Mouse (Mus musculus): ENCODE measurements at regions not wholly inside any gene's neighbourhood (a gene's known extent, or its start where the extent isn't known, plus 50 kb on each side); places are given as distances from the start of the nearest gene placed in this dataset.

GRCm38 (mm10) chr15:70920138-70920537 is 2914.2 kb upstream of the Gm6569 start:
- no peak for DNase-seq (ENCODE audit: low spot score in 2 of 2)

GRCm38 (mm10) chr15:70920862-70921261 is 2913.5 kb upstream of the Gm6569 start:
- DNase-seq (ENCODE audit: low spot score in 2 of 2) = peak; percentile 38 to 54
